Mouse (Mus musculus): ENCODE measurements around the gene Gpr84.

DNA sequence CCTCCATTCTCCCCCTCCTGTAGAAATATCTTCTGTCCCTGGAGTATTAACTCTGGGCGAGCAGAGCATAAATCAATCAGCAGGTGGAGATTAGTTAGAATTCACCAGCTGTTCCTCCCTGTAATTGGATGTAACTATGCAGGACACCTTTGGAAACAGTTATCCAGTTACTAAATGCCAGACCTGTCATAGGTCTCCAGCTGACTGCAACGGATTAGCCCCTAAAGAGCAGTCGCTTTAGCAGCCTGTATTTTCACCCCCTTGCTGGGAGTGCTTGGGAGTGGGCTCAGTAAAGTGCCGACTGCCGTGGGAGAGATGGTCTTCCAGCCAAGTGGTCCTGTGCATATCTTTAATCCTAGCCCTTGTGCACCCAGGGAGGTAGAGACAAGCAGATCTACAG lies 20.8 kb downstream of the Gpr84 start:
- no peak for TF ChIP-seq POLR2A (IDR thresholded peaks at IDR 0.05; ENCODE audit: borderline replicate concordance, extremely low read depth, low read depth, low read length)
- TF ChIP-seq CTCF (IDR thresholded peaks at IDR 0.05; ENCODE audit: insufficient read depth, low read length): no peak
